Mouse (Mus musculus) intestine, postnatal 0 days (tissue): Measurements from ENCODE around the gene Sufu. TPM values are rescaled to one million over a fixed set of nuclear protein-coding genes. Genes with fewer than 3 reads are reported as not detected.

Experiments
- ATAC-seq: fragments of 200-750 bp; cut with Nextera tagmentation; 2 replicates; pipeline ENCODE4 v1.8.0; 2017; ENCODE audit warnings: mild to moderate bottlenecking, moderate TSS enrichment, moderate library complexity
- H3K27ac ChIP-seq: fragments of 300-500 bp; sonication (generic); 2 replicates; pipeline ENCODE4 v1.5.1; 2014; ENCODE audit warnings: mild to moderate bottlenecking, low read depth, low read length, moderate library complexity
- H3K27me3 ChIP-seq: fragments of 300-500 bp; sonication (generic); replicated peaks from 2 replicates; pipeline ENCODE4 v1.6.1; 2014; ENCODE audit warnings: low read length, mixed read lengths; ENCODE audit not compliant: control insufficient read depth, insufficient read depth
- H3K36me3 ChIP-seq: fragments of 300-500 bp; sonication (generic); 2 replicates; pipeline ENCODE4 v1.6.1; 2014; ENCODE audit warnings: mild to moderate bottlenecking, moderate library complexity; ENCODE audit not compliant: control insufficient read depth, insufficient read depth
- H3K4me1 ChIP-seq: fragments of 300-500 bp; sonication (generic); replicated peaks from 2 replicates; pipeline ENCODE4 v1.6.1; 2014; ENCODE audit warnings: antibody characterized with exemption, low read length, mixed read lengths; ENCODE audit not compliant: control insufficient read depth, insufficient read depth
- H3K4me2 ChIP-seq: fragments of 300-500 bp; sonication (generic); replicated peaks from 2 replicates; pipeline ENCODE4 v1.6.1; 2014; ENCODE audit warnings: low read depth, mild to moderate bottlenecking, moderate library complexity
- H3K4me3 ChIP-seq: fragments of 300-500 bp; sonication (generic); 2 replicates; pipeline ENCODE4 v1.5.1; 2014; ENCODE audit warnings: low read depth, low read length
- H3K9ac ChIP-seq: fragments of 300-500 bp; sonication (generic); 2 replicates; pipeline ENCODE4 v1.6.1; 2014; ENCODE audit warnings: mild to moderate bottlenecking, low read depth, low read length
- H3K9me3 ChIP-seq: fragments of 300-500 bp; sonication (generic); 2 replicates; pipeline ENCODE4 v1.6.1; 2016; ENCODE audit warnings: mixed run types; ENCODE audit not compliant: control insufficient read depth
- CTCF ChIP-seq: sonication (generic); IDR thresholded peaks from 2 replicates; pipeline ENCODE4 v1.5.1; 2016; ENCODE audit warnings: low read depth, mild to moderate bottlenecking, control low read depth, antibody characterized with exemption, moderate library complexity
- WGBS: fragments of 180-500 bp; shearing (Covaris S2); extraction: QIAGEN DNeasy Blood & Tissue Kit; methylation state at CpG from one replicate; pipeline ENCODE4 v1.1.7; 2014; 5-methylcytosine and 5-hydroxymethylcytosine counted together
- polyA plus RNA-seq: library from polyadenylated mRNA; unstranded; fragments of >200 nt; fragmentation: Nextera tagmentation; extraction: Ambion mirVana; gene quantifications from 2 replicates; pipeline ENCODE4 v1.2.1, GENCODE M21; 2015

Gene Sufu
- 9.0 and 9.5 TPM in 2 replicates for polyA plus RNA-seq

- peak within 1 kb of the TSS; percentile 60 for H3K27ac ChIP-seq
Observed at GRCm38 (mm10) chr19:46396686-46397435, at the start of gene Sufu. Gene Sufu (plus strand): TSS chr19:46396896.

GRCm38 (mm10) chr19:46347146-46347545 is 49.5 kb upstream of the Sufu start:
- 97% methylated on average over 1 of the region's 1 CpGs for WGBS
- H3K4me1 ChIP-seq: no peaks in the 10 kb centered on the region
- no peak overlapping the region for H3K4me2 ChIP-seq
- H3K27ac ChIP-seq: no peak overlapping the region
- no peak overlapping the region for H3K9ac ChIP-seq
- H3K9me3 ChIP-seq: no peaks in the 10 kb centered on the region
- no peaks in the 10 kb centered on the region for H3K27me3 ChIP-seq
- no peak for ATAC-seq
- no peak for TF ChIP-seq CTCF
- no peak overlapping the region for H3K4me3 ChIP-seq
- no peaks in the 10 kb centered on the region; the same call in 1 of the 2 replicates for H3K36me3 ChIP-seq

More at GRCm38 (mm10) chr19:46396686-46397435, at the start of gene Sufu:
- Histone ChIP-seq H3K36me3 (peaks cover 4% of the 10 kb centered on the region; the same call in 1 of the 2 replicates), H3K4me2 (peak within 1 kb of the TSS; percentile 73), H3K9ac (peak within 1 kb of the TSS; percentile 52), H3K4me3 (peak within 1 kb of the TSS; percentile 64), H3K4me1 (peaks cover 4% of the 10 kb centered on the region; the same call in 1 of the 2 replicates), H3K27me3 (no peaks in the 10 kb centered on the region), H3K9me3 (no peaks in the 10 kb centered on the region)
- ATAC-seq: peak; percentile 87
- WGBS: 1% methylated on average over 53 of the region's 57 CpGs
- peak; percentile 95 for TF ChIP-seq CTCF

- peak overlapping the region; percentile 62 for H3K9ac ChIP-seq
- no peak for ATAC-seq
- no peaks in the 10 kb centered on the region; the same call in 1 of the 2 replicates for H3K36me3 ChIP-seq
- TF ChIP-seq CTCF: no peak
- no peaks in the 10 kb centered on the region for H3K27me3 ChIP-seq
- WGBS: 28% methylated on average over 14 of the region's 14 CpGs
- peak overlapping the region; percentile 98 for H3K4me2 ChIP-seq
- H3K4me1 ChIP-seq: no peaks in the 10 kb centered on the region
- H3K27ac ChIP-seq: peak overlapping the region; percentile 51; the same call in 1 of the 2 replicates
- no peaks in the 10 kb centered on the region for H3K9me3 ChIP-seq
- H3K4me3 ChIP-seq: peak overlapping the region; percentile 56
Observed at GRCm38 (mm10) chr19:46347936-46348668, 48.6 kb upstream of the Sufu start.

GRCm38 (mm10) chr19:46348761-46349458 is 47.8 kb upstream of the Sufu start:
- under 1% methylated on average over 73 of the region's 78 CpGs for WGBS
- H3K4me3 ChIP-seq: peak overlapping the region; percentile 56
- peak; percentile 63 for ATAC-seq

GRCm38 (mm10) chr19:46349550-46349949 is 47.1 kb upstream of the Sufu start:
- H3K9me3 ChIP-seq: no peaks in the 10 kb centered on the region
- WGBS: 31% methylated on average over 6 of the region's 6 CpGs
- ATAC-seq: no peak
- peak overlapping the region; percentile 98 for H3K4me2 ChIP-seq
- H3K27me3 ChIP-seq: no peaks in the 10 kb centered on the region
- no peaks in the 10 kb centered on the region for H3K4me1 ChIP-seq
- no peaks in the 10 kb centered on the region; the same call in 1 of the 2 replicates for H3K36me3 ChIP-seq
- TF ChIP-seq CTCF: no peak
- H3K9ac ChIP-seq: no peak overlapping the region
- no peak overlapping the region for H3K27ac ChIP-seq
- peak overlapping the region; percentile 56 for H3K4me3 ChIP-seq

More at GRCm38 (mm10) chr19:46348761-46349458, 47.8 kb upstream of the Sufu start:
- Histone ChIP-seq H3K9me3 (no peaks in the 10 kb centered on the region), H3K4me1 (no peaks in the 10 kb centered on the region), H3K36me3 (no peaks in the 10 kb centered on the region; the same call in 1 of the 2 replicates), H3K9ac (peak overlapping the region; percentile 62), H3K4me2 (peak overlapping the region; percentile 98), H3K27me3 (no peaks in the 10 kb centered on the region), H3K27ac (peak overlapping the region; percentile 51; the same call in 1 of the 2 replicates)
- peak; percentile 17; the same call in 1 of the 2 replicates for TF ChIP-seq CTCF
